Mouse (Mus musculus) CH12.LX (cell line): ENCODE measurements around the gene E130208F15Rik. TPM values are rescaled to one million over a fixed set of nuclear protein-coding genes. Genes with fewer than 3 reads are reported as not detected.

Experiments used
- DNase-seq: peaks from one replicate; pipeline ENCODE4 v3.0.0-alpha.2; 2013; ENCODE audit errors: extremely low read depth
- H3K27ac ChIP-seq: 2 replicates; pipeline ENCODE4 v1.5.1; 2012; ENCODE audit warnings: low read depth, mild to moderate bottlenecking, control low read depth, moderate library complexity; ENCODE audit not compliant: insufficient read depth
- H3K27me3 ChIP-seq: replicated peaks from 2 replicates; pipeline ENCODE3; 2012; ENCODE audit warnings: inconsistent platforms
- H3K36me3 ChIP-seq, 2 experiments: replicated peaks in 1 of 2; 2 replicates each; pipeline versions ENCODE3 to v1.6.1; 2012; ENCODE audit warnings: inconsistent platforms in 1 of 2, low read length in 1 of 2, mild to moderate bottlenecking in 1 of 2, mixed read lengths in 1 of 2, moderate library complexity in 1 of 2; ENCODE audit not compliant: control insufficient read depth in 1 of 2, insufficient read depth in 1 of 2
- H3K4me1 ChIP-seq, 2 experiments: 2 replicates each; pipeline ENCODE4 v1.6.1; 2012; ENCODE audit warnings: inconsistent platforms in 1 of 2, moderate library complexity in 1 of 2; ENCODE audit not compliant: insufficient read depth in 2 of 2, control insufficient read depth in 1 of 2
- H3K4me2 ChIP-seq: 2 replicates; pipeline ENCODE4 v1.6.1; 2012; ENCODE audit warnings: low read depth, mild to moderate bottlenecking, control low read depth; ENCODE audit not compliant: poor library complexity, insufficient read depth, severe bottlenecking
- H3K4me3 ChIP-seq, 3 experiments: fragments of 150-350 bp in 1 of 3; sonication (generic) in 1 of 3; replicated peaks in 1 of 3; 2 replicates each; pipeline versions ENCODE3 to v1.5.1; 2011 to 2012; ENCODE audit warnings: low read depth in 2 of 3, low read length in 2 of 3, mild to moderate bottlenecking in 2 of 3, moderate library complexity in 2 of 3, control low read depth in 1 of 3, improper control_type of control experiment in 1 of 3, inconsistent platforms in 1 of 3, mixed read lengths in 1 of 3; ENCODE audit not compliant: poor library complexity in 1 of 3
- H3K79me2 ChIP-seq: replicated peaks from 2 replicates; pipeline ENCODE4 v1.6.1; 2012; ENCODE audit warnings: mild to moderate bottlenecking, moderate library complexity; ENCODE audit not compliant: control insufficient read depth, poor library complexity, insufficient read depth, severe bottlenecking; ENCODE audit errors: extremely low read depth
- H3K9ac ChIP-seq: 2 replicates; pipeline ENCODE4 v1.6.1; 2012; ENCODE audit warnings: low read depth, mild to moderate bottlenecking, control low read depth, moderate library complexity; ENCODE audit not compliant: insufficient read depth
- H3K9me3 ChIP-seq: replicated peaks from 2 replicates; pipeline ENCODE3; 2012; ENCODE audit warnings: low read length, inconsistent platforms, mixed read lengths
- BHLHE40 ChIP-seq: IDR thresholded peaks from 2 replicates; pipeline ENCODE4 v1.6.1; 2011; ENCODE audit warnings: mild to moderate bottlenecking, low read depth, low read length, improper control_type of control experiment
- CHD1 ChIP-seq: IDR thresholded peaks from 2 replicates; pipeline ENCODE4 v1.6.1; 2012; ENCODE audit warnings: low read depth, low read length, improper control_type of control experiment, inconsistent platforms
- EP300 ChIP-seq: IDR thresholded peaks from 2 replicates; pipeline ENCODE4 v1.6.1; 2011; ENCODE audit warnings: low read length, improper control_type of control experiment
- ETS1 ChIP-seq: conservative IDR thresholded peaks from 2 replicates; pipeline ENCODE4 v1.6.1; 2012; ENCODE audit warnings: low read depth, mild to moderate bottlenecking, inconsistent platforms, low read length, improper control_type of control experiment, moderate library complexity
- IRF4 ChIP-seq: IDR thresholded peaks from 2 replicates; pipeline ENCODE4 v1.6.1; 2014; ENCODE audit warnings: low read depth, mild to moderate bottlenecking, inconsistent platforms, low read length, improper control_type of control experiment
- JUND ChIP-seq: conservative IDR thresholded peaks from 2 replicates; pipeline ENCODE4 v1.6.1; 2011; ENCODE audit warnings: low read depth, low read length, improper control_type of control experiment
- MAFK ChIP-seq: IDR thresholded peaks from 2 replicates; pipeline ENCODE4 v1.6.1; 2011; ENCODE audit warnings: low read length, improper control_type of control experiment; ENCODE audit not compliant: insufficient replicate concordance
- MXI1 ChIP-seq: IDR thresholded peaks from 2 replicates; pipeline ENCODE4 v1.6.1; 2011; ENCODE audit warnings: mild to moderate bottlenecking, low read depth, low read length, improper control_type of control experiment
- MYC ChIP-seq: IDR thresholded peaks from 2 replicates; pipeline ENCODE4 v1.6.1; 2011; ENCODE audit warnings: low read depth, mild to moderate bottlenecking, improper control_type of control experiment, low read length
- NELFE ChIP-seq: IDR thresholded peaks from 2 replicates; pipeline ENCODE4 v1.6.1; 2011; ENCODE audit warnings: low read depth, low read length, improper control_type of control experiment
- PAX5 ChIP-seq: IDR thresholded peaks from 2 replicates; pipeline ENCODE4 v1.6.1; 2012; ENCODE audit warnings: low read length, inconsistent platforms, mixed read lengths
- POLR2A ChIP-seq: IDR thresholded peaks from 2 replicates; pipeline ENCODE4 v1.6.1; 2011; ENCODE audit warnings: low read depth, mild to moderate bottlenecking, improper control_type of control experiment, low read length
- POLR2AphosphoS2 ChIP-seq: IDR thresholded peaks from 2 replicates; pipeline ENCODE4 v1.6.1; 2011; ENCODE audit warnings: low read depth, low read length, improper control_type of control experiment
- SMC3 ChIP-seq: IDR thresholded peaks from 2 replicates; pipeline ENCODE4 v1.6.1; 2011; ENCODE audit warnings: low read depth, low read length, improper control_type of control experiment
- TCF12 ChIP-seq: IDR thresholded peaks from 2 replicates; pipeline ENCODE4 v1.6.1; 2014; ENCODE audit warnings: low read depth, mild to moderate bottlenecking, inconsistent platforms, low read length, improper control_type of control experiment
- UBTF ChIP-seq: IDR thresholded peaks from 2 replicates; pipeline ENCODE4 v1.6.1; 2012; ENCODE audit warnings: low read depth, mild to moderate bottlenecking, inconsistent platforms, low read length, improper control_type of control experiment, moderate library complexity
- USF2 ChIP-seq: conservative IDR thresholded peaks from 2 replicates; pipeline ENCODE4 v1.6.1; 2011; ENCODE audit warnings: low read depth, low read length, improper control_type of control experiment
- ZC3H11A ChIP-seq: IDR thresholded peaks from 2 replicates; pipeline ENCODE4 v1.6.1; 2012; ENCODE audit warnings: low read depth, mild to moderate bottlenecking, inconsistent platforms, low read length, improper control_type of control experiment
- dilution Hi-C: fragments of 300-500 bp; cut with MboI; formaldehyde crosslinking; loops from 2 replicates; pipeline ENCODE4 v1.14.3; 2020; ENCODE audit warnings: low sequenced_read_pairs; ENCODE audit not compliant: extremely low pct_unique_long_range_greater_than_20kb, extremely low pct_ligation_motif_present
- in situ Hi-C: fragments of 300-500 bp; cut with MboI; formaldehyde crosslinking; loops from 3 replicates; pipeline ENCODE4 v1.14.3; 2019; ENCODE audit warnings: low sequenced_read_pairs, low pct_ligation_motif_present, low pct_unique_long_range_greater_than_20kb, mixed read lengths
- polyA plus RNA-seq: library from polyadenylated mRNA; unstranded; fragments of >175 nt; gene quantifications from 2 replicates; pipeline ENCODE4 v1.2.1, GENCODE M21; 2012; ENCODE audit warnings: low read depth; ENCODE audit not compliant: insufficient read length
- total RNA-seq, 2 experiments: library from RNA; depleted of rRNA; stranded (reverse); fragments of 300-350 nt in 1 of 2; fragments of >200 nt in 1 of 2; gene quantifications; 2 replicates each; pipeline ENCODE4 v1.2.3; 2012 to 2014

The E130208F15Rik gene
- total and polyA plus RNA-seq, 3 experiments: 0.70 to 9.7 (median 5.6) TPM

- Histone ChIP-seq H3K4me2 (no peak overlapping the region), H3K4me3 (no peak overlapping the region), H3K36me3 (no peaks in the 10 kb centered on the region), H3K27me3 (peaks cover 59% of the 10 kb centered on the region), H3K9me3 (no peaks in the 10 kb centered on the region), H3K27ac (no peak overlapping the region), H3K9ac (no peak overlapping the region), H3K79me2 (no peaks in the 10 kb centered on the region), H3K4me1 (peaks cover 7 to 8% of the 10 kb centered on the region in 2 experiments; a peak in 3 of 4 replicates)
- in situ Hi-C loops: no loop called here
- TF ChIP-seq JUND: no peak
- no peak for TF ChIP-seq PAX5
- TF ChIP-seq NELFE: no peak
- TF ChIP-seq TCF12: no peak
- no peak for TF ChIP-seq POLR2A
- no peak for TF ChIP-seq MAFK
- TF ChIP-seq IRF4: no peak
- no peak for TF ChIP-seq EP300
- TF ChIP-seq ETS1: no peak
- no peak for TF ChIP-seq USF2
- no peak for TF ChIP-seq MYC
- no peak for TF ChIP-seq MXI1
- no peak for TF ChIP-seq POLR2AphosphoS2
- TF ChIP-seq CHD1: no peak
- TF ChIP-seq BHLHE40: no peak
- no peak for TF ChIP-seq ZC3H11A
- dilution Hi-C loops: no loop called here
- no peak for DNase-seq
Observed at GRCm38 (mm10) chr7:30286701-30287410, 34.7 kb upstream of the E130208F15Rik start.

GRCm38 (mm10) chr7:30288046-30288445 lies 33.5 kb upstream of the E130208F15Rik start:
- no peak overlapping the region for H3K9ac ChIP-seq
- DNase-seq: no peak

More at GRCm38 (mm10) chr7:30288046-30288445, 33.5 kb upstream of the E130208F15Rik start:
- no peak overlapping the region for H3K27ac ChIP-seq
- H3K4me1 ChIP-seq: peaks cover 0 to 3% of the 10 kb centered on the region in 2 experiments; a peak in 1 of 4 replicates
- no peaks in the 10 kb centered on the region for H3K36me3 ChIP-seq
- no peaks in the 10 kb centered on the region for H3K9me3 ChIP-seq
- dilution Hi-C loops (no loop called here), in situ Hi-C loops (no loop called here)
- H3K27me3 ChIP-seq: peaks cover 70% of the 10 kb centered on the region
- TF ChIP-seq CHD1 (no peak), USF2 (no peak), SMC3 (no peak), POLR2A (no peak), PAX5 (no peak), UBTF (no peak)
- no peak overlapping the region for H3K4me2 ChIP-seq
- no peaks in the 10 kb centered on the region for H3K79me2 ChIP-seq
- H3K4me3 ChIP-seq: no peak overlapping the region
